ENCODE assay signal across 31 mouse cellular contexts in genomic region chr17:25047143-25047542, GRCm38 (mm10). TPM values are rescaled to one million over a fixed set of nuclear protein-coding genes. Genes with fewer than 3 reads are reported as not detected.
DNase-seq lines count a peak whose midpoint lies in the region; ATAC-seq and TF ChIP-seq lines count a peak whose summit lies in the region.
"Had no signal": no experiment of that assay in that cellular context is flagged by ENCODE, and none has a peak within 500 bp of the region (broad histone marks: within the 10 kb centered on the region; RNA-seq: fewer than 3 reads in every experiment).

No protein-coding gene starts in this region.

- H3K36me3 ChIP-seq in spleen, adult 2 months (ENCODE audit: control insufficient read depth, insufficient read depth, low read length) = peaks cover 5% of the 10 kb centered on the region
- H3K36me3 ChIP-seq in forebrain, embryonic 10.5 days (replicated peaks) = peaks cover 46% of the 10 kb centered on the region

- no peak for TF ChIP-seq CTCF in spleen, adult 2 months (IDR thresholded peaks at IDR 0.05; ENCODE audit: extremely low read depth, insufficient read depth, insufficient read length, insufficient replicate concordance)

- 43% methylated on average over 6 of the region's 6 CpGs for WGBS in spleen, adult 2 months
- 88% methylated on average over 6 of the region's 6 CpGs for WGBS in forebrain, embryonic 10.5 days

- TF ChIP-seq POLR2A in spleen, adult 2 months (IDR thresholded peaks at IDR 0.05; ENCODE audit: low read depth, low read length) = no peak

- H3K9me3 ChIP-seq in forebrain, embryonic 10.5 days = no peaks in the 10 kb centered on the region
- H3K9me3 ChIP-seq: embryonic facial prominence, embryonic 15.5 days; forebrain, embryonic 13.5 days; hindbrain, embryonic 15.5 days had no signal

- H3K4me1 ChIP-seq in spleen, adult 2 months (ENCODE audit: control insufficient read depth, insufficient read depth, insufficient read length) = peaks cover 24% of the 10 kb centered on the region; the same call in 1 of the 2 replicates
- no peaks in the 10 kb centered on the region for H3K4me1 ChIP-seq in forebrain, embryonic 10.5 days
- H3K4me1 ChIP-seq: embryonic facial prominence, embryonic 15.5 days; forebrain, embryonic 13.5 days; hindbrain, embryonic 15.5 days had no signal

- 0 out of 2 replicates have a peak, but pooled peaks have one; percentile 29 for ATAC-seq in neutrophil, adult 5-6 weeks (ENCODE audit: extremely low read depth, insufficient number of reproducible peaks, low FRiP score, poor library complexity, severe bottlenecking)
- ATAC-seq: activated CD4-positive, CD25-positive, alpha-beta regulatory T cell, adult 4 months; CD4-positive, CD25-positive, alpha-beta regulatory T cell, adult 4 months; forebrain, embryonic 13.5 days; inflammation-experienced regulatory T-cells, adult 6 months had no signal

- peak overlapping the region; percentile 29; the same call in 1 of the 2 replicates for H3K4me3 ChIP-seq in spleen, adult 2 months (ENCODE audit: extremely low read depth, insufficient read depth, insufficient read length)
- H3K4me3 ChIP-seq in forebrain, embryonic 10.5 days = no peak overlapping the region
- H3K4me3 ChIP-seq: embryonic facial prominence, embryonic 15.5 days; forebrain, embryonic 13.5 days; hindbrain, embryonic 15.5 days had no signal

- intact Hi-C loops in gastrocnemius, postnatal 14 days (cut with DNase I; ENCODE audit: low total_unique reads) = no loop called here

- peak overlapping the region; percentile 75 for H3K27ac ChIP-seq in spleen, adult 2 months (ENCODE audit: insufficient read depth, low read length)
- H3K27ac ChIP-seq in forebrain, embryonic 10.5 days = no peak overlapping the region
- H3K27ac ChIP-seq: embryonic facial prominence, embryonic 15.5 days; forebrain, embryonic 13.5 days; hindbrain, embryonic 15.5 days; liver, embryonic 14.5 days; macrophage had no signal

- no peaks in the 10 kb centered on the region for H3K27me3 ChIP-seq in spleen, adult 2 months (ENCODE audit: control insufficient read depth, insufficient read depth, low read length)
- no peaks in the 10 kb centered on the region for H3K27me3 ChIP-seq in forebrain, embryonic 10.5 days (ENCODE audit: poor library complexity, severe bottlenecking)
- H3K27me3 ChIP-seq: embryonic facial prominence, embryonic 15.5 days; forebrain, embryonic 13.5 days; hindbrain, embryonic 15.5 days had no signal

- peak; percentile 42 for DNase-seq in gastrocnemius, adult 18-20 months (ENCODE audit: low spot score)
- no peak for DNase-seq in gastrocnemius, postnatal 14 days
- peak; percentile 25 to 48 for DNase-seq in spleen, adult 2 months (ENCODE audit: low read depth in 1 of 2, low spot score in 2 of 2)
- DNase-seq in spleen, postnatal 14 days (ENCODE audit: low spot score in 2 of 2) = no peak
- no peak for DNase-seq in thymus, postnatal 4 days
- DNase-seq in forebrain, embryonic 10.5 days (ENCODE audit: extremely low spot score, low spot score) = no peak
- DNase-seq: adrenal gland, adult 8-10 months; cerebellum, adult 18-20 months; cerebellum, postnatal 10 days; kidney, adult 11 months; kidney, postnatal 14 days; liver; lung, adult 2 months; lung, postnatal 10 days; midbrain, embryonic 14.5 days; retina, postnatal 1 day; right cerebral cortex, postnatal 14 days had no signal

RNA-seq across cellular contexts. Expression of gene Ift140, which starts 31.3 kb away (rescaled TPM):
- total RNA-seq in gastrocnemius, adult 18-20 months (2021) = 1 to 10 TPM; 1.9 to 2.1 TPM
- total RNA-seq in gastrocnemius, postnatal 14 days (2021) = 1 to 10 TPM; 2.9 to 4.1 TPM
- polyA plus RNA-seq in spleen, adult 2 months (2012; rRNA removed) = 31.5 and 33.2 TPM in 2 replicates
- total RNA-seq in neutrophil, adult 5-6 weeks (2017) = 40.9 and 48.3 TPM in 2 replicates
- polyA plus RNA-seq in forebrain, embryonic 10.5 days (2016; fragmentation: Nextera tagmentation; extraction: Ambion mirVana) = 27.0 and 27.4 TPM in 2 replicates

RNA-seq across cellular contexts. Expression of gene Cramp1l, which starts 31.6 kb away (rescaled TPM):
- total RNA-seq in gastrocnemius, adult 18-20 months (2021) = 1 to 10 TPM; 6.8 to 7.6 TPM
- 1 to 10 TPM; 7.1 to 7.3 TPM for total RNA-seq in gastrocnemius, postnatal 14 days (2021)
- polyA plus RNA-seq in spleen, adult 2 months (2012; rRNA removed) = 12.6 and 15.3 TPM in 2 replicates
- total RNA-seq in neutrophil, adult 5-6 weeks (2017) = 18.3 and 20.7 TPM in 2 replicates
- 8.1 and 8.4 TPM in 2 replicates for polyA plus RNA-seq in forebrain, embryonic 10.5 days (2016; fragmentation: Nextera tagmentation; extraction: Ambion mirVana)

RNA-seq across cellular contexts. Expression of gene Tmem204, which starts 36.2 kb away (rescaled TPM):
- 10 to 100 TPM; 10.8 to 18.8 TPM for total RNA-seq in gastrocnemius, adult 18-20 months (2021)
- 10 to 100 TPM; 13.9 to 16.3 TPM for total RNA-seq in gastrocnemius, postnatal 14 days (2021)
- 37.6 and 46.7 TPM in 2 replicates for polyA plus RNA-seq in spleen, adult 2 months (2012; rRNA removed)
- not detected in 2 replicates for total RNA-seq in neutrophil, adult 5-6 weeks (2017)
- polyA plus RNA-seq in forebrain, embryonic 10.5 days (2016; fragmentation: Nextera tagmentation; extraction: Ambion mirVana) = 10.9 and 11.5 TPM in 2 replicates
- total RNA-seq: common myeloid progenitor, adult 5-6 weeks; granulocyte monocyte progenitor cell, adult 5-6 weeks; hematopoietic stem cell, adult 5-6 weeks; megakaryocyte-erythroid progenitor cell, adult 5-6 weeks; monocyte, adult 5-6 weeks had no signal
- polyA plus RNA-seq: macrophage had no signal

Comparison
In these comparisons a context has a peak if more than half of its experiments do, and no peak if none do; other contexts are left out.
1. DNase-seq: peak in gastrocnemius, adult 18-20 months (single experiment) and spleen, adult 2 months (2 of 2); none in gastrocnemius, postnatal 14 days (single experiment), spleen, postnatal 14 days (0 of 2), thymus, postnatal 4 days (single experiment) and forebrain, embryonic 10.5 days (single experiment).
2. RNA of gene Tmem204, which starts 36.2 kb away (total RNA-seq): 10.8 to 18.8 TPM in gastrocnemius, adult 18-20 months and 13.9 to 16.3 TPM in gastrocnemius, postnatal 14 days; not detected in neutrophil, adult 5-6 weeks; every median in the first group is over 10 times any median in the second.